Mouse (Mus musculus): ENCODE measurements at regions not wholly inside any gene's neighbourhood (a gene's known extent, or its start where the extent isn't known, plus 50 kb on each side); places are given as distances from the start of the nearest gene placed in this dataset.

DNA sequence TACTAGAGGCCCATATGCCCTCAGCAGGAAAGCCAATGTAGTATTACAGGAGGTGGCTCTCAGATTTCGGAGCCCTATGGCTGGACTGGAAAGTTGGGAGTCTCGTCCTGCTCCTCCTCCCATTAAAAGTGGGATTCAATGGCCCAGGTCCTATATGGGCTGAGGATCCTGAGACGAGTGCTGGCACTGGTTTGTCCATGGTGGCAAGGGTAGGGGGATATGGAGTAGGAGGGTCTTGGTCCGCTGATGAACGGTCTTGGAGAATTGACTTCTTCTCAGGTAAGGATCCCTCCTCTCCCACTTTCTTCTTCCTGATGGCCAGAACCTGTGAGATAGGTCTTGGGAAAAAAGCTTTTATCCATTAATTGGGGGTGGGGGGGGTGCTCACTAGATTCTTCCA, 522.2 kb upstream of the Slc5a7 start:
- intact Hi-C loops (cut with DNase I) = no loop called here

DNA sequence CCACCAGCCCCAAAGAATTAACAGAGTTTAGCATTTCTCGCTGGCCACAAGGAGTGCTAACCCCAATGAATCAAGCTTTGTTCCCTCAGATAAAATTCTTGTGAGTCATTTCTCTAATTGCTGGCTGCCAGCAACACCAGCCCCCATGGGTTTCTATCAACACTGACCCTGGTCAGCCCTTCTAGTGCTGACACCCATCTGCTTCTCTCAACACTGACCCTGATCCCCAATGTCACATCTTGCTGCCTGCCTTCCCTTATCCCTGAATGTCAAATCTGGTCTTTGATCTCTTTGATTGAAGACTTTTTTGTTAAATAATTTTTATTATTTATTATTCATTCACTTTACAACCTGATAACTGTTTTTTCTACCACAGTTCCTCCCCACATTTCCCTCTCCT, 554.8 kb upstream of the Slc5a7 start:
- DNase-seq (ENCODE audit: low spot score in 2 of 2) = no peak
- intact Hi-C loops (cut with DNase I) = no loop called here

More for the DNA sequence above, 522.2 kb upstream of the Slc5a7 start:
- DNase-seq (ENCODE audit: low spot score in 2 of 2) = no peak

DNA sequence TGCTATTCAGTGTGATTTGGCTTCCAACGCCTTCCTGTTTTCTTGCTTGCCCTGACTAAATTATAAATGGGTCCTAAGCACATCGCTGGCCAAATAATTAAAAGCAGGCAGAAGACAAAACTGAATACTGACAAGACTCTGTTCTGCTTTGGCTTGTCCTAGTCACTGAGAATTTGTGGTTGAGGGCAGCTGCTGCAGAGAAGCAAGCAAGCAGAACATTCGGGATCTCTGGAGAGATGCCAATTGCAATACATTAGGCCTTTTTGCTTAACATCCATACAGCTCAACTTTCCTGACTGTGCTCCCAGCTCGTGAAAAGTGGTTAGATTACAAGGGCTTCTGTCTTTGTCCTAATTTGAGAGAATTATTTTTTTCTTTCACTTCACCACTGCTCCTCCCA, 549.0 kb upstream of the St6gal2 start:
- intact Hi-C loops (cut with DNase I) = no loop called here
- peak in 1 of 2 experiments; percentile 9 for DNase-seq (ENCODE audit: low spot score in 2 of 2)

DNA sequence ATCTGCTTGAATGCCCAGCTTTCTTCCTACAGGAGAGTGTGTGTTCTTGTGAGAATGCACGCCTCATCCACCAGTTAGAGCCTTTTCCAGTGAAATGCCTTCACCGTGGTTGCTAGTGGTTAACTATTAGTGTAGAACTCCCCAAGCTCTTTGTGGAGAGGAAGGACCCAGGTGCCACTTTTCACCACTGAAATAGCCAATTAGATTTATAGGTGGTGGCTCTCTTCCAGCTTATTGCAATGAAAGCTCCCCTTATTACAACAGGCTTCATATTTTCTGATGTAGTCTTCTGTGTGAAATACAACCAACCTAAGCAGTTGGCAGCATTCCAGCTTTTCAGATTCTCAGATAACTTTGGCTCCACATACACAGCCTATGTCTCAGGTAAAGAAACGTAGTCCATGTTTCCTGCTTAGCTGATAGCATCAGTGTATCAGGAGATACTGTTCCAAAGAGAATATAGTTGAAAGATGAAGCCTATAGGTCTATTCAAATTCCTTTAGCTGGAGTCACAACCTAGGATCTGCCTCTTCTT, 515.9 kb upstream of the St6gal2 start:
- intact Hi-C loops (cut with DNase I) = no loop called here
- DNase-seq (ENCODE audit: low spot score in 2 of 2) = no peak

DNA sequence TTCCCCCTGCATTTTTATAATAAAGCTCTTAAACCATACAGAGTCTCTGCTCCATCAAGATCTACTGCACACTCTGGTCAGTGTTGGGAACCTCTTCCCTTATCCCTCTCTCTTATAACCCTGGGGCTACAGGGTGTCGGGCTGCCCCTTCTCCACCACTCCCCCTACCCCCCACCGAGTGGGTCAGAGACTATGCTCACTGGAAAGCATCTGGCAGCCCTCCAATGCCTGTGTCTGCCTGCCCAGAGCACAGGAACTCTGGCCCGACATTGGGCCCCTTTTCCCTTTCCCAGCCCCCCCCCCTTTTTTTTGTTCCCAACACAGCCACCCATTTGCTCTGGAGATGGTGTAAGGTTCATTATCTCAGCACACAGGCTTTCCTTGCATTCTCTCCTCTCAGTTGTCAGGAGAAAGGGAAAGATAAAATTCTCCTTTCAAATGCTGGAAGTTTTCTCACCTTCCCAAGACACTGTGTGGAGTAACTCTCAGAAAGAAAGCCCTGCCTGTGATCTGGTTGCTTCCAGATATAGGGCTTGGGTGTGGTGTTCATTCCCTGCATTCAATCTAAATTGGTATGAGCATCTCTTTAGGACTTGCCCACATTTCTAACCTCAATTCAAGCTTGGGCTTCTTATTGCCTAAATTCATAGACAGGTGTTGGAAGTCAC, 501.7 kb upstream of the St6gal2 start:
- DNase-seq (ENCODE audit: low spot score in 2 of 2) = no peak
- intact Hi-C loops (cut with DNase I) = no loop called here

DNA sequence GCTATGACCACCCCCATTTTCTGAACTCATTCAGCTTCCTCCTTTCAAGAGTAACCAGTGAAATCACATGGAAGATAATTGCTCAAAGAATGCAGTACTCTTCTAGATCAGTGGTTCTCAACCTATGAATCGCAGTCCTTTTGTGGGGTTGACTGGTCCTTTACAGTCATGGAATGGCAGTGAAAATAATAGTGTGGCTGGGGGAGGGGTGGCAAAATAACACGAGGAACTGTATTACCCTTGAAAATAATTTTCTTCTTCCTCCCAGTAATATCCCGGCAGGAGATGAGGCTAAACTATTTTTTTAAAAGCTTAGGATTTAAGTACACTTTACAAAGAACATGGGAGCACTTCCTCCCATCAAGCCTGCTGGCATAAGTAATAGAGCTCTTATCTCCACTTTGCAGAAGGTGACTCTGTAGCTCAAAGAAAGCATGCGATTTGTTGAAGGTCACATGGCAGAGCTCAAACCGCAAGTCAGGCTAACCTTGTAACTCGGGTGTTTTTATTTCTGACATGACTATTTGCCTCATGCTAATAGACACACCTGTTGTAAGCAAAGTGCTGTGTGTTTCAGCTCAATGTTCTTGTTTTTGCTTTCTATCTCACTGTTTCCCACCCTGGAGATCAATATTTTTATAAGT, 500.8 kb upstream of the St6gal2 start:
- intact Hi-C loops (cut with DNase I) = no loop called here
- DNase-seq (ENCODE audit: low spot score in 2 of 2) = no peak
